Mouse (Mus musculus) heart, adult 8-10 months (tissue): ENCODE results near the gene Lad1. TPM values are rescaled to one million over a fixed set of nuclear protein-coding genes. Genes with fewer than 3 reads are reported as not detected.
A peak's percentile ranks its signal among the peaks of the same experiment; 100 is the strongest.

Experiments used
- DNase-seq: peaks from one replicate; pipeline ENCODE4 v3.0.0; 2022; ENCODE audit warnings: low spot score
- total RNA-seq, 4 experiments: library from RNA; stranded (reverse); gene quantifications; 2 replicates each; pipeline ENCODE4 v1.2.4; 2022

Lad1 gene
- total RNA-seq, 4 experiments from 2014 or later = 5.0 to 8.6 (median 5.5) TPM

- DNase-seq = no peak
Observed at GRCm38 (mm10) chr1:135807546-135807945, 10.9 kb upstream of the Lad1 start.

GRCm38 (mm10) chr1:135810180-135810579 lies 8.2 kb upstream of the Lad1 start:
- DNase-seq = no peak

GRCm38 (mm10) chr1:135811016-135811646 lies 7.3 kb upstream of the Lad1 start:
- peak; percentile 72 for DNase-seq

- DNase-seq = no peak
Observed at GRCm38 (mm10) chr1:135812205-135812604, 6.2 kb upstream of the Lad1 start.

- no peak for DNase-seq
Observed at GRCm38 (mm10) chr1:135812618-135813017, 5.8 kb upstream of the Lad1 start.

GRCm38 (mm10) chr1:135813071-135813470 lies 5.3 kb upstream of the Lad1 start:
- DNase-seq = no peak

- no peak for DNase-seq
Observed at GRCm38 (mm10) chr1:135813687-135814395, 4.6 kb upstream of the Lad1 start.

- no peak for DNase-seq
Observed at GRCm38 (mm10) chr1:135814531-135814930, 3.9 kb upstream of the Lad1 start.

- no peak for DNase-seq
Observed at GRCm38 (mm10) chr1:135817595-135817994, 803 bp upstream of the Lad1 start.

GRCm38 (mm10) chr1:135820071-135820470 lies 1.7 kb downstream of the Lad1 start:
- DNase-seq = no peak

- DNase-seq = no peak
Observed at GRCm38 (mm10) chr1:135820736-135821364, 2.5 kb downstream of the Lad1 start.

- no peak for DNase-seq
Observed at GRCm38 (mm10) chr1:135821780-135822179, 3.4 kb downstream of the Lad1 start.

GRCm38 (mm10) chr1:135828918-135829317 lies 10.5 kb downstream of the Lad1 start:
- no peak for DNase-seq

GRCm38 (mm10) chr1:135834206-135834859 lies 15.9 kb downstream of the Lad1 start:
- DNase-seq = no peak

GRCm38 (mm10) chr1:135834983-135835382 lies 16.6 kb downstream of the Lad1 start:
- no peak for DNase-seq

GRCm38 (mm10) chr1:135835716-135836483 lies 17.5 kb downstream of the Lad1 start, which contains the start of gene Tnnt2:
Gene Tnnt2, plus strand, starts transcription at chr1:135836354.
- peak; percentile 64 for DNase-seq

GRCm38 (mm10) chr1:135838626-135839025 lies 20.2 kb downstream of the Lad1 start:
- no peak for DNase-seq

GRCm38 (mm10) chr1:135839065-135839464 lies 20.7 kb downstream of the Lad1 start:
- DNase-seq = no peak

GRCm38 (mm10) chr1:135840675-135841395 lies 22.4 kb downstream of the Lad1 start:
- no peak for DNase-seq

- DNase-seq = no peak
Observed at GRCm38 (mm10) chr1:135843519-135844262, 25.3 kb downstream of the Lad1 start.
